Mouse (Mus musculus) layer of hippocampus, adult 11-12 months (tissue): ENCODE measurements at regions not wholly inside any gene's neighbourhood (a gene's known extent, or its start where the extent isn't known, plus 50 kb on each side); places are given as distances from the start of the nearest gene placed in this dataset.

ENCODE experiments used
- DNase-seq: peaks from one replicate; pipeline ENCODE4 v3.0.0; 2022; ENCODE audit warnings: low spot score

DNA sequence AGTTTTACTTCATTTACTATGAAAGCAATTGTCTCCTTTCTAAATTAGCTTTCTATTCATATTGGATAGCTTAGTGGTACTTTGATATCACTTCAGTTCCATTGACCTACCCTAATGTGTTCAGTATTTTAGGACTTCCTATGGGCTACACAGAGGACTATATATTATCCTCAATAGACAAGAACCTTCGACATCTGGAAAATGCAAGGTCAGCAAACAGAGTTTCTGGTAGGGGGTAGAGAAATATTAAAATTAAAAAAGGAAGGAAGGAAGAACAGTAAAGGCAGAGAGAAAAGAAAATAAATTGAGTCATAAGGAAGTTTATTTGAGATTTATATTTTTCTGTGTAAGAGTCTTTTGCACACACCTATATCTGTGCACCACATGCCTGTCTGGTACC, 107.4 kb upstream of the Insig1 start:
- no peak for DNase-seq

DNA sequence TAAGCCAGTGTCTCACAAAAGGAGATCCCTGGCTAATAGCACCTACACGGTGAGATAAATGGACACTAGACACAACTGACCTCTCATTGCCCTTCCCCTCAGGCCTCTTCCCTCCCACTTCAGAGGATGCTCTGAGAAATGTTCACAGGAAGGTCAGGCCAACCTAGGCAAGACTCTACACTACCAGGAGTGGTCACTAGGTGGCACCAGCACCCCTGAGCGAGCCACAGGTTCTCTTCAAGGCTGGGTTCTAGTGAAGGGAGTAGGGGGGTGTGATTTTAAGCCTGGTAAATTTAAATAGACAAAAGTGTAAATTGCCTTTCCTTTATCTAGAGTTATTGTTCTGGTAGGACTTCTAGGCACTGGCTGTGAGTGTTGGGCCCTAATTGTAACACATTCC, 76.0 kb upstream of the Insig1 start:
- DNase-seq: peak; percentile 75

DNA sequence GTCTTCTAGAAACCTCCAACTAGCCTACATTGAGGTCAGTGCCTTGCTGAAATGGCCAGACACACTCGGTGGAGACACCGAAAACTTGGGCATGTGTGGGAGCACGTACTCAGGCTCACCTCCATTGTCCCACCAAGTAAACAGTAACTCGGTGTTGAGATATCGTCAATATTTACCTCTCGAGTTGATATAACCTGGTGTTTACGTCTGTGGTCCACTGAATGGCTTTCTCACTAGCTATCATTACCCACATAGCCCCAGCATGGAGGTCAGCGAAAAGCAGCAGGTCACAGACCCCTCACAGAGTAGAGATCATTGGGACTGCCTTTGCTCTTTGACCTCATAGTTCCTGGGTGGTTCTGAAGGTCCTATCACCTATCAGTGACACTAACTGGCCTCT, 73.4 kb upstream of the Insig1 start:
- no peak for DNase-seq

DNA sequence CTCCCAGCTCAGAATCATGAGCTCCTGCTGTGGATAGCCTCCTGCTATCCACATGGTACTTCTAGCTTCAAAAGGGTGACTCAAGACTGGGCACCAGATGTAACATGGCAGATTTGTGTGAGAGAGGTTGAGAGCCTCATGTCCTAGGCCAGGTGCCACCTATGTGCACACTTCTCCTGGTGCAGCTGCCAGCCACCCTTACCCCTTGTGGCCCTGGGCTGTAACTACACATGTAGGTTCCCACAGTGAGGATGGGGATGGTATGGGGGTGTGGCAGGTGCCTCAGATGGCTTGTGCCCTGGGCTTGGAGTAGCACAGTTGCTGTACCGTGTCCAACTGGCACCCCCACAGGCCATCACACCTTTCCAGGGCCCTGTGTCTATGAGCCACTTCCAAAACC, 68.2 kb upstream of the Insig1 start:
- no peak for DNase-seq

DNA sequence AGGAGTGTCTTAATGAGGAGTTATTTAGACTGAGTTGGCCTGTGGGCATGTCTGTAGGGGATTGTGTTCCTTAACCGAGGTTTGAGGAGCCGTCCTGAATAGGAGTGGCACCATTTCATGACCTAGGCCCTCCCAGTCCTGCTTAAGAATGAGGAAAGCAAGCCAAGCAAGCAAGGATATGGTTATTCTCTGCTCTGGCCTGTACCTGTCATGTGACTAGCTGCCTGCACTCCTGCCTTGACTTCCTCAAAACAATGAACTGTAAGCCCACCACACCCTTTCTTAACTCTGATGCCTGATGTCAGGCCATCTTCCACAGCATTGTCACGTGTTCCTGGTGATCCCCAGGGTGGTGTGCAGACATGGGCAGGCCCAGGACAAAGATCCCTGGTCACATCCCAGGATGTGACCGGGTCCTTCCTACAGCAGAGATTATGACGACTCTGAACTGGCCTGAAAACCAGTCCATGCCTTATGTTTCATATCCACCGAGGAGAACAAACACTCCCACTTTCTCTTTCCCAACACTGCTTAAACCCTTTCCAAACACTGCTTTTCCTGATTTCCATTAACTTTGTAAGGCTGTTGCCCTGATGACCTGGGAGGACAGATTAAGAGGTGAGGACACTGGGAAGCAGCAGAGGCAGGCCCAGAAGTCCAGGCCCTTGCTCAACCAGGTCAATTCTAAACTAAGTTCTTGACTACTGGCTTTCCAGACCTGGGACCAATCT, 67.2 kb upstream of the Insig1 start:
- DNase-seq: no peak

DNA sequence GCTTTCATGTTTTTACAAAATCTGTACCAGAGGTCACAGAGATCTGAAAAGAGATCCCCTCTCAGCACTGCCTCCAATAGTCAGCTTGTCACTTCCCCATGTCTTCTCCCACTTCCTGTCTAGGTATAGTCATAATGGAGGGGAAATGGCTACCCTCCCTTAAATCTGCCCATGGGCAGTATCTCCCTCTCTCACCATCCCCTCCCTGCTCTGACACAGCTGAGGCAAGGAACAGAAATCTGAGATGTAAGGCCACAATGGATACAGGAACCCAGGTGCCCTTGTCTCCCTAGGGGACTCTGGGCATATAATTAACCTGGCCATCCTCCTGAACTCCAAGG, 66.7 kb upstream of the Insig1 start:
- no peak for DNase-seq

DNA sequence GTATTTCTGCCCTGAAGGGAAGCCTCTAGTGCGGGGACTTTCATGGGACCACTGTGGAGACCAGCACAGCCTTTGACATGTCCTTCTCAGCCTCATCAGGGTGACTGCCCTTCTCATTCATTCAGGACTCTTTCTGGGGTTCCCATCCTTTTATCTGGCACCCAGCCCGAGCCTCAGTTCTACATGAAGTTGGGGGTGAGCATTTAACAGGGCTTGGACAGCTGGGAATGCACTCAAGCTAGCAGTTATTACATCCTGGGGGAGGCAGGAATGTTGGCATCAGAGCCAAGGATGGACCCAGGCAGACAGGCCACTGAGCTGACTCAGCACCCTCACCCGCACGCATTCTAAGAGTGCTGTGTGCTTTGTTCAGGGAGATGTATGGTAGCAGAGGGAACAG, 61.8 kb upstream of the Insig1 start:
- DNase-seq: no peak

DNA sequence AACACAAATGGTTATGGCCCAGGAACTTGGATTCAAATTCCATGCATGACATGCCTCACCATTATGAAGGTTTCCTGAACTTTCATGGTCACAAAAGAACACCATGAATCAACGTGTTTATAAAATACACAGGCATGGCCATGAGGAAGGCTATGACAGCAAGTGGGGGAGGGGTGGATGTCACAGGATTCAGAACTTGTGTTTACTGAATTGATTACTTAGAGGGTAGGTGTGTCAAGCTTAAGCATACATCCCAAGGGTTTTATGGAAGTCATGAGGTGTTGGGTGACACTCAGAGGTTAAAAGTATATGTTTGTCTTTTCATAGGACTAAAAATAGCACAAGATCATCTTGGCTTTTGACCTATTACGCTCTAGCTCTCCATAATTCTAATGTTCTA, 61.3 kb upstream of the Insig1 start:
- no peak for DNase-seq

DNA sequence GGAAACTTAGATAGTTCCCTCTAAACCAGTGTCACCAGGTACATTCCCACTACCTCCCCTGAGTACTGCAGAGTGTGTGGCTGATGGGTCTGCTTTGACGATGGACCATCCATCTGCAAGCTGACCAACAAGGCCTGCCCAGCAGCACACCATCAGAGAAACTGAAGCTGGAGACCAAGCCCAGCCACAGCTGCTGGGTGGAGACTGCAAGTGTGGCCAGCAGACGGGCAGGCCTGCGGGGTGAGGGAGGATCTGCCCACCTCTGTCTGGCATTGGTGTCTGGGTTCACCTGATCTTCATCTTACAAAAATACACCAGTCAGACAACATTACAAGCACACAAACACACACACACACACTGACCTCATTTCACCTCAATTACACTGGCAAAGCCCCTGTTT, 60.6 kb upstream of the Insig1 start:
- no peak for DNase-seq

DNA sequence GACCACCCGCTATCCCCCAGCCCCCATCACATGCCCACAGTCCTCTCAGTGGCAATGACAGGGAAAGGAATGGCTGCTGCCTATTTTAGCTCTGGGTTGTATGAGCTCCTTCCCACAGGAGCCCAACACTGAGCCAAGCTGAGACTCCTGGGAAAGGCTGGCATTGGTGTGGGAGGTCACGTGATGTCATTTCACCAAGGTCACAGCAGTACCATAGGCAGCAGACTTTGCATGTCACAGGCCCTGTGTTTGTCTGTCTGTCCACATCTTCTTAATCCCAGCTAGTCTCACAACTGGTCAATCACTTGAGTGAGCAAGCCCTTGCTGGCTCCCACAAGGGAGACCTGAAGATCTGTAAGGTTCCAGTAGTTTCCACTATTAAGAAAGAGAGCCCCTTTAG, 58.7 kb upstream of the Insig1 start:
- DNase-seq: no peak

DNA sequence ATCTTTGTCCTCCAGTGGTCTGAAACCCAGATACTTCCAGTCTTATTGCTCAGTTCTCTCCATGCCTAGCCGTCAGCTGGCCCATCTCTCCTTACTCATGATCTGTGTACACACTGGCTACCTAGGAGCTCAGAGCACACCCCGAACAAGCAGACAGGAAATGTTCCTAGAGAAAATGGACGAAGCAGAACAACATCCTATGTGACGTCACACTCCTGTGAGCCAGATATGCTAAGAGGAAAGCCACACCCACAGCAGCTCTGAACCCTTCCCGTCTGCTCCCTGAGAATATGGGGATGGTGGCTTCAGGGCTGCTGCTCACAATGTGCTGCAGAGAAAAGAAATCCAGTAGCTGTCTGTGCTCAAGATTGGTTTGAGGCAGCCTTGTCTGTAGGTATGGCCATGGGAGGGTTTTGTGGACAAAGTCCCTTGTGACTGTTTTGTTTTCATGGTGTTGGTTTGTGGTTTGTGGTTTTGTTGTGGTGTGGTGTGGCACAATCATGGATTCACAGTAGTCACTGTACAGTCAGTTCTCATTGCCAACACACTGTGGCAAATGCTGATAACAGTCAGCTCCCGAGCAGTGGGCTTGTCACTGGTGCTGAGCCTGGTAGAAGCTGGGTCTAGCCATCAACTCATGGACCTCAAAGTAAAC, 57.4 kb upstream of the Insig1 start:
- no peak for DNase-seq

DNA sequence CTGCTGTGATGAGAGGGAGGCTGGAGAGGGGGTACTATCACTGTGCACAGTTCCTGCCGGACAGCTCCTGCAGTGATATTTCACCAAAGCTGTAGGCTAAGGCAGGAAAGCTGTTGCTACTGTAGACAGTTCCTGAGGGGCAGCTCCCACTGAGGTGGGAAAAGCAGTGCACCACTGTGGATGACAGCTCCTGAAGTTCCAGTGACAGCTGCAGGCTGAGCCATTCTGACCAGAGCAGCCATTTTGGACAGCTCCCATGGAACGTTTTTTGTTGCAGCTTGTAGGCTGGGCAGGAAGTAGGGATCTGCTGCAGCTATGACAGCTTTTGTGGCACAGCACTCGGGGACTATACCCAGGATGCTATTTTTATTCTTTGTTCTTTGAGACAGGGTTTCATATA, 51.3 kb upstream of the Insig1 start:
- DNase-seq: no peak
